Mouse (Mus musculus) heart, adult 2 months (tissue): ENCODE results near the gene Liph.

Source experiments
- EP300 ChIP-seq: fragments of 200-500 bp; IDR thresholded peaks from 2 replicates; pipeline ENCODE4 v1.6.1; 2011; ENCODE audit warnings: low read depth, low read length, control low read depth; ENCODE audit not compliant: insufficient read depth
- POLR2A ChIP-seq: fragments of 200-500 bp; IDR thresholded peaks from 2 replicates; pipeline ENCODE4 v1.6.1; 2011; ENCODE audit warnings: mild to moderate bottlenecking, low read depth, low read length, control low read depth; ENCODE audit not compliant: insufficient read depth

GRCm38 (mm10) chr16:21955591-21955990 lies 39.9 kb downstream of the Liph start:
- TF ChIP-seq POLR2A = no peak
- TF ChIP-seq EP300 = peak; percentile 38; the same call in 1 of the 2 replicates
